Mouse (Mus musculus) E14TG2a.4 (cell line): ENCODE results near the gene Map3k21.

Source experiments
- H3K27me3 ChIP-seq: 2 replicates; pipeline ENCODE4 v1.6.1; 2014; ENCODE audit warnings: low read length, control low read depth; ENCODE audit not compliant: insufficient read depth
- H3K36me3 ChIP-seq: 2 replicates; pipeline ENCODE4 v1.6.1; 2014; ENCODE audit warnings: low read length, control low read depth; ENCODE audit not compliant: insufficient read depth
- H3K4me1 ChIP-seq: replicated peaks from 2 replicates; pipeline ENCODE4 v1.6.1; 2014; ENCODE audit warnings: low read depth, low read length, control low read depth
- H3K4me3 ChIP-seq: replicated peaks from 2 replicates; pipeline ENCODE4 v1.5.1; 2014; ENCODE audit warnings: mild to moderate bottlenecking, low read length
- H3K9me3 ChIP-seq: 2 replicates; pipeline ENCODE4 v1.6.1; 2014; ENCODE audit warnings: low read length, control low read depth
- CTCF ChIP-seq: conservative IDR thresholded peaks from 2 replicates; pipeline ENCODE4 v1.5.1; 2014; ENCODE audit warnings: low read length
- NANOG ChIP-seq: IDR thresholded peaks from 2 replicates; pipeline ENCODE4 v1.6.1; 2014; ENCODE audit warnings: borderline replicate concordance, low read length, mixed read lengths
- POU5F1 ChIP-seq: IDR thresholded peaks from 2 replicates; pipeline ENCODE4 v1.6.1; 2014; ENCODE audit warnings: low read length, borderline replicate concordance

Gene Map3k21

DNA sequence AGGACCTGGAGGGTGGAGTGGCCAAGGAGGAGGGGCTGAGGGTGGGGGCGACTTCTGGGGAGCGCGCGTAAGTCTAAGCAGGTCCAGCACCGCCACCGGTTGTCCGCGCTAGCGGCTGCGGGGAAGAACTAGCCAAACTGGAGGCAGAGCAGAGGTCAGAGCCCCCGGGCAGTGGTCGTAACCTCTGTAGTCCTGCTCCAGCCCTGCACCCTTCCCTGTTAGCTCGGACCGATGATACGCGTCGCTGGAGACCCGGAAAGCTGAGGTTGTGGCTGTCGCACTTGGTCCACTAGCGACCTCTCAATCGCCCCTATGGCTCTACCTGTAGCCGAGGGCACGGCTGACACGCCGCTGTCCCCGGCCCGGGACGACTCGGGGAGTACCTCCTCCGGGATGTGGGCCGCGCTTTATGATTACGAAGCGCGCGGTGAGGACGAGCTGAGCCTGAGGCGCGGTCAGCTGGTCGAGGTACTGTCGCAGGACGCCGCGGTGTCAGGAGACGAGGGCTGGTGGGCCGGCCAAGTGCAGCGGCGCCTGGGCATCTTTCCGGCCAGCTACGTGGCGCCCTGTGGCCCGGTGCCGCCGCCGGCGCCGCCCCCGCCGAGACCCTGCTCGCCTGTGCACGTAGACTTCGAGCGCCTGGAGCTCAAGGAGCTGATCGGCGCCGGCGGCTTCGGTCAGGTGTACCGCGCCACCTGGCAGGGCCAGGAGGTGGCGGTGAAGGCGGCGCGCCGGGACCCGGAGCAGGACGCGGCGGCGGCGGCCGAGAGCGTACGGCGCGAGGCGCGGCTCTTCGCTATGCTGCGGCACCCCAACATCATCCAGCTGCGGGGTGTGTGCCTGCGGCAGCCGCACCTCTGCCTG is at the start of gene Map3k21:
TSS of gene Map3k21 (plus strand) at position 86 of the 864 bp plus-strand sequence.
- no peaks in the 10 kb centered on the region for H3K9me3 ChIP-seq
- peaks cover 61% of the 10 kb centered on the region for H3K27me3 ChIP-seq
- H3K4me1 ChIP-seq = peaks cover 17% of the 10 kb centered on the region
- no peaks in the 10 kb centered on the region for H3K36me3 ChIP-seq
- TF ChIP-seq NANOG (no peak), POU5F1 (no peak), CTCF (no peak)
- peak within 1 kb of the TSS; percentile 78 for H3K4me3 ChIP-seq

DNA sequence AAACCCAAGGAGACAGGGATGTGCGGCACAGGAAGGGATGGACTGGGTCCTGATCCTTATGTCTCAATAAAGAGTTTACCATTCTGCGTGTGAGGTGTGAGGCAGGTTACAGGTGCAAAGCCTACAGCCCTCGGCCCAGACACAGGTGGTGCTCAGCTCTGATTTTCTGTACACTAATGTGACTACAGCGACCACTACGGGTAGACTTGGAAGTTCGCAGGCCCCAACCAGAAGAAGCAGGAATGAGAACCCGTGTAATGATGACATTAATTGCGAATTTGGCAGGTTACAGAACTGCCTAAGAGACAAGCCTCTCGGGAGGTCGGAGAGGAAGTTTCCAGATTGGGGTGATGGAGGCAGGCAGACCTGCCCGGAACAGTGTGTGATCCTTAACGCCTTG is 44.1 kb upstream of the Map3k21 start:
- TF ChIP-seq CTCF (peak; percentile 19; the same call in 1 of the 2 replicates), POU5F1 (no peak), NANOG (no peak)
- H3K36me3 ChIP-seq = no peaks in the 10 kb centered on the region
- H3K4me3 ChIP-seq = no peak overlapping the region

DNA sequence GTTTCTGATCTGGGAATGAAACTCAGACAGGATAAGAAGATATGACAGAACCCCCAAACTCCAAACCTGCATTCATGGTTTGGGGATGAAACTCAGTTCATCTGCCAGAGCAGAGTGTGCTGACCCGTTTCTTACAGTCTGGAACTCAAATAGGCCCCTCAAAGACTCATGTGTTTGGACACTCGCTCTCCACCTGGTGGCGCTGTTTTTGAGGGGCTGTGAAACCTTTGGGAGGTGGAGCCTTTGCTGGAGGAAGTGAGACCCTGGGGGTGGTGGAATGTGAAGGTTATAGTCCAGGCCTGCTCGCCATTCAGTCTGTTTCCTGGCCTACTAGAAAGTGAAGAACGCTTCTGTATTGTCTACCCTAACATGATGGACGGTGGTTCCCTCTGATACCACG is 41.7 kb upstream of the Map3k21 start:
- Histone ChIP-seq H3K27me3 (no peaks in the 10 kb centered on the region; the same call in 1 of the 2 replicates), H3K4me1 (peaks cover 26% of the 10 kb centered on the region), H3K36me3 (no peaks in the 10 kb centered on the region), H3K9me3 (no peaks in the 10 kb centered on the region), H3K4me3 (no peak overlapping the region)
- TF ChIP-seq CTCF (peak; percentile 63), NANOG (no peak), POU5F1 (no peak)

More for the DNA sequence above, 44.1 kb upstream of the Map3k21 start:
- Histone ChIP-seq H3K9me3 (no peaks in the 10 kb centered on the region), H3K27me3 (0 out of 2 replicates have a peak, but pooled peaks cover under 1% of the 10 kb centered on the region), H3K4me1 (peaks cover 25% of the 10 kb centered on the region)

DNA sequence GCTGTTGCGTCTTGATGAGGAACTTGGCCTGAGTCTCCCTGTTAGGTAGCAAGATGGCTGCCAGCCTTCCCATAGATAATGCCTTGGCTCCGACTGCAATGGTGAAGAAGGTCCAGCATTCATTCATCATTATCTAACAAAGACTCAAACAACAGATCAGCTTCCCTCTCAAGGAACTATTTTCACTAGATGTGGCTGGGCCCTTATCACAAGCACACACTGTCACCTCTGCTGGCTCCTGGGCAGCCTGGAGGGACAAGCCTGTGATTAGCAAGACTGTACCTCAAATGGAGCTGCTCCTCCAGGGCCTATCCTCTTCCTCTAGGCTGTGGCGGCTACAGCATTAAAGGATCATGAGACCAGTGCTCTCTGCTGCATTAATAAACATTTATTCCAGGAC is 40.5 kb upstream of the Map3k21 start:
- Histone ChIP-seq H3K27me3 (no peaks in the 10 kb centered on the region; the same call in 1 of the 2 replicates), H3K9me3 (no peaks in the 10 kb centered on the region), H3K4me1 (peaks cover 26% of the 10 kb centered on the region), H3K4me3 (no peak overlapping the region), H3K36me3 (no peaks in the 10 kb centered on the region)
- TF ChIP-seq NANOG = no peak
- no peak for TF ChIP-seq POU5F1
- no peak for TF ChIP-seq CTCF

- no peaks in the 10 kb centered on the region; the same call in 1 of the 2 replicates for H3K27me3 ChIP-seq
- H3K4me3 ChIP-seq = no peak overlapping the region
- no peak for TF ChIP-seq POU5F1
- TF ChIP-seq CTCF = no peak
- TF ChIP-seq NANOG = no peak
- no peaks in the 10 kb centered on the region for H3K36me3 ChIP-seq
- H3K4me1 ChIP-seq = peaks cover 26% of the 10 kb centered on the region
- no peaks in the 10 kb centered on the region for H3K9me3 ChIP-seq
Observed at GRCm38 (mm10) chr8:125870179-125870702, 40.0 kb upstream of the Map3k21 start.

- TF ChIP-seq CTCF (peak; percentile 94), POU5F1 (no peak)
- H3K36me3 ChIP-seq = no peaks in the 10 kb centered on the region
- H3K4me3 ChIP-seq = no peak overlapping the region
- no peaks in the 10 kb centered on the region; the same call in 1 of the 2 replicates for H3K27me3 ChIP-seq
- H3K9me3 ChIP-seq = no peaks in the 10 kb centered on the region
- peaks cover 26% of the 10 kb centered on the region for H3K4me1 ChIP-seq
Observed at GRCm38 (mm10) chr8:125870821-125871321, 39.4 kb upstream of the Map3k21 start.

GRCm38 (mm10) chr8:125872501-125873249 is 37.6 kb upstream of the Map3k21 start:
- Histone ChIP-seq H3K27me3 (no peaks in the 10 kb centered on the region; the same call in 1 of the 2 replicates), H3K36me3 (no peaks in the 10 kb centered on the region), H3K4me3 (no peak overlapping the region), H3K9me3 (no peaks in the 10 kb centered on the region), H3K4me1 (peaks cover 26% of the 10 kb centered on the region)
- TF ChIP-seq CTCF = no peak
- no peak for TF ChIP-seq NANOG
- no peak for TF ChIP-seq POU5F1

- H3K36me3 ChIP-seq = no peaks in the 10 kb centered on the region
- H3K4me1 ChIP-seq = peaks cover 26% of the 10 kb centered on the region
- TF ChIP-seq NANOG (no peak), CTCF (no peak), POU5F1 (no peak)
- H3K27me3 ChIP-seq = no peaks in the 10 kb centered on the region; the same call in 1 of the 2 replicates
- H3K9me3 ChIP-seq = no peaks in the 10 kb centered on the region
- no peak overlapping the region for H3K4me3 ChIP-seq
Observed at GRCm38 (mm10) chr8:125873250-125873534, 37.1 kb upstream of the Map3k21 start.
